Mouse (Mus musculus) hindbrain, embryonic 15.5 days (tissue): ENCODE data around the gene Lnx2. TPM values are rescaled to one million over a fixed set of nuclear protein-coding genes. Genes with fewer than 3 reads are reported as not detected.

ENCODE experiments used
- ATAC-seq: fragments of 200-750 bp; cut with Nextera tagmentation; 2 replicates; pipeline ENCODE4 v1.8.0; 2017; ENCODE audit warnings: low read depth, moderate number of reproducible peaks, moderate TSS enrichment; ENCODE audit not compliant: low FRiP score
- H3K27ac ChIP-seq: fragments of 300-500 bp; sonication (generic); replicated peaks from 2 replicates; pipeline ENCODE4 v1.5.1; 2015; ENCODE audit warnings: mild to moderate bottlenecking, inconsistent platforms
- H3K27me3 ChIP-seq: fragments of 300-500 bp; sonication (generic); 2 replicates; pipeline ENCODE4 v1.6.1; 2015; ENCODE audit warnings: control low read depth, inconsistent platforms
- H3K36me3 ChIP-seq: fragments of 300-500 bp; sonication (generic); 2 replicates; pipeline ENCODE4 v1.6.1; 2015; ENCODE audit warnings: control low read depth, inconsistent platforms
- H3K4me1 ChIP-seq: fragments of 300-500 bp; sonication (generic); replicated peaks from 2 replicates; pipeline ENCODE4 v1.6.1; 2015; ENCODE audit warnings: control low read depth, inconsistent platforms
- H3K4me2 ChIP-seq: fragments of 300-500 bp; sonication (generic); 2 replicates; pipeline ENCODE4 v1.6.1; 2015; ENCODE audit warnings: moderate library complexity, mild to moderate bottlenecking, inconsistent platforms
- H3K4me3 ChIP-seq: fragments of 300-500 bp; sonication (generic); 2 replicates; pipeline ENCODE4 v1.5.1; 2015; ENCODE audit warnings: mild to moderate bottlenecking, inconsistent platforms
- H3K9ac ChIP-seq: fragments of 300-500 bp; sonication (generic); 2 replicates; pipeline ENCODE4 v1.6.1; 2015; ENCODE audit warnings: inconsistent platforms
- H3K9me3 ChIP-seq: fragments of 300-500 bp; sonication (generic); 2 replicates; pipeline ENCODE4 v1.6.1; 2016; ENCODE audit warnings: control low read depth, inconsistent platforms
- WGBS: fragments of 180-500 bp; shearing (Covaris S2); methylation state at CpG from one replicate; pipeline ENCODE4 v1.1.7; 2015; 5-methylcytosine and 5-hydroxymethylcytosine counted together
- polyA plus RNA-seq: library from polyadenylated mRNA; unstranded; fragments of >200 nt; fragmentation: Nextera tagmentation; extraction: Ambion mirVana; gene quantifications from 2 replicates; pipeline ENCODE4 v1.2.1, GENCODE M21; 2015

Lnx2 gene
- polyA plus RNA-seq, 1 experiment from 2014 or later, result 6.5 TPM

DNA sequence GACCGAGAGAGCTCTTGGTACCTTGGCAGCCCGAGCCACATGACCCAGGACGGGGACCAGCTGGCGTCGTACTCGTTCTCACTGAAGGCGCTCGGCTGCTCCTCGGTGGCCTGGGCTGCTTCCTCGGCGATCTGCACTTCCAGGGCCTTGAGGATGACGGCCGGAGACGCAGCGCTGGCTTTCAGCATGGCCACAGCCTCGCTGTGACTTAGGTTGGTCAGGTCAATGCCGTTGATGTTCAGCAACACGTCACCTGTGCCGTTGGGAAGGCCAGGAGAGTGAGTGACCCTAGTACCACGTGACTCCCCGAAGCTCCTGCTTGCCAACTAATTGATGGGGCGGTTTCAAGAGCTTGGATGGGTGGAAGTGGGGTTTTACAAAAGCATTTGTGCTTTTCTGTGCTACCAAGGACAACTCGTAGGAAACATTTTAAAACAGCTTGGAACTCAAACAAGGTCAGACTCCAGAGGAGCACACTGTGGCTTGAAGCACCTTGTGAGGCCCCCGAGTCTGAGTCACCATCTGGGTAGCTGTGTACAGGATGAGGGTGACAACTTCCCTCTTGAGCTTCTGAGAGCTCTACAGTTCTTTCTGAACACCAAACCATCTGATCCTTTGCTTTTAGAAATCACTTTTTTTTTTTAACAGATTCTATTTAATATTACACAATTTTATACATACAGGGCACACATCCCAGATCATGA is 51.9 kb downstream of the Lnx2 start:
- ATAC-seq, result no peak
- H3K4me1 ChIP-seq, result no peaks in the 10 kb centered on the region

DNA sequence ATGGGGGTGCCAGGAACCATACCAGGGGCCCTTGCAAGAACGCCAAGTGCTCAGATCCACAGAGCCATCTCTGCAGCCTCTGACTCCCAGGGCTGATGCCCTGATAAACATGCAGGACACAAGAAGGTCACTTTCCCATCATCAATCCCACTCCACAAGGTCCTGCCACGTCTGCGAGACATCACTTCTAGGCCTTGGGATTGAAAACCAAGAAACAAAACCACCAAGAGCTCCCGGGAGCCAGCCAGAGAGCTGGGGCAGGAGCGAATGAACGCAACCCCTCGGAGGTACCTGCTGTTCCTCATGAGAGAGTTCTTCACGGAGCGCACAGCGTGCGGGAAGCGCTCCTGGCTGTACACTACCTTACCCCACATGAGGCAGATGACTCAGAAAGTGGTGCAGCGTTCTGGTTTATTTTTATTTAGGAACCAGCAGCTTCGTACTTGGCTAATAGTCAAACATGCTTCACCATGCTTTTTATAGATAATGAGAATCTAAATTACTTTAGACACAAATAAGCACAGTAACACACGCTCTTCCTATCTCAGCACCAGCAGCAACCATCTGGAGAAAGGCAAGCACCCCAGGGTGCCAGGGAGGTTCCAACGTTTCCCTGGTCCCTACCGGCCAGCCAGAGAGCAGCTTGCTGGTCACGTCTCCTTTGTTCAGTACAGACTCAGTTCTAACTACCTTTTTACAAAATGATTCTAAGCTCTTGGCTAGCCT is 53.0 kb downstream of the Lnx2 start:
- Histone ChIP-seq H3K9me3 (no peaks in the 10 kb centered on the region), H3K9ac (no peak overlapping the region), H3K27me3 (no peaks in the 10 kb centered on the region), H3K36me3 (no peaks in the 10 kb centered on the region), H3K27ac (no peak overlapping the region), H3K4me1 (no peaks in the 10 kb centered on the region), H3K4me3 (no peak overlapping the region), H3K4me2 (no peak overlapping the region)
- WGBS, result 72% methylated on average over 18 of the region's 18 CpGs
- no peak for ATAC-seq

More for the DNA sequence above, 51.9 kb downstream of the Lnx2 start:
- no peak overlapping the region for H3K9ac ChIP-seq
- WGBS, result 81% methylated on average over 24 of the region's 24 CpGs
- no peaks in the 10 kb centered on the region for H3K36me3 ChIP-seq
- no peak overlapping the region for H3K27ac ChIP-seq
- H3K9me3 ChIP-seq, result no peaks in the 10 kb centered on the region
- H3K27me3 ChIP-seq, result no peaks in the 10 kb centered on the region
- no peak overlapping the region for H3K4me3 ChIP-seq
- H3K4me2 ChIP-seq, result no peak overlapping the region

DNA sequence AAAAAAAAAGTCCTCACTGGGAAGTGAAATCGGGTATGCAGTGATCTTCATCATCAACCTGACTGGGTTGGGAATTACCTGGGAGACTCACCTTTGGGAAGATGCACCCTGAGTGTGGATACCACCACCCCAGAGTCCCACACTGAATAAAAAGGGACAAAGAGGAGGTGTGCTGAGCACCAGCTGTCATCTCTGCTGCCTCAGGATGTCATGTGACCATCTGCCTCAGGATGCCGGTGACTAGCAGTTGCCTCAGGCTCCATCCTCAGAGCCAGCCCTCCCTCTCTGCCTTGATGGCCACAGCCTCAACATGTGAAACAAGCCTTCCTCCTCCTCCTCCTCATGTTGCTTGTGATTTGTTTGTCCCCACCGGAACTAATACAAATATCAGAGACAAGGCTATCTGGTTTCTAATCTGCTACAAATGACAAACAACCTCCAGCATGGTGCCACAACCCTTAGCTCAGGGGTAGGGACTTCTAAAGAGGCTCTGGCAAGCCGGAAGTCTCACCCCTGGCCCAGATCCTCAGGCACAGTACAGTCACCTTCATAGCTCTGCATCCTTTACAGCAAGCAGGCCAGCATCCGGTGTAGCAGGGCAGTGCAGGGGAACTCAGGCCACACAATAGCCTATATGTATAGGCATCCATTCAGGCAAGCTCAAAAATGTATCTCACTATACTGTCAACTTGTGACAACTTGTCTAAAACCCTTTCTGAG is 54.7 kb downstream of the Lnx2 start:
- Histone ChIP-seq H3K4me2 (no peak overlapping the region), H3K4me3 (no peak overlapping the region), H3K27ac (no peak overlapping the region), H3K9ac (no peak overlapping the region), H3K27me3 (no peaks in the 10 kb centered on the region), H3K36me3 (no peaks in the 10 kb centered on the region), H3K4me1 (no peaks in the 10 kb centered on the region), H3K9me3 (no peaks in the 10 kb centered on the region)
- ATAC-seq, result 0 out of 2 replicates have a peak, but pooled peaks have one; percentile 54
- 72% methylated on average over 5 of the region's 5 CpGs for WGBS

DNA sequence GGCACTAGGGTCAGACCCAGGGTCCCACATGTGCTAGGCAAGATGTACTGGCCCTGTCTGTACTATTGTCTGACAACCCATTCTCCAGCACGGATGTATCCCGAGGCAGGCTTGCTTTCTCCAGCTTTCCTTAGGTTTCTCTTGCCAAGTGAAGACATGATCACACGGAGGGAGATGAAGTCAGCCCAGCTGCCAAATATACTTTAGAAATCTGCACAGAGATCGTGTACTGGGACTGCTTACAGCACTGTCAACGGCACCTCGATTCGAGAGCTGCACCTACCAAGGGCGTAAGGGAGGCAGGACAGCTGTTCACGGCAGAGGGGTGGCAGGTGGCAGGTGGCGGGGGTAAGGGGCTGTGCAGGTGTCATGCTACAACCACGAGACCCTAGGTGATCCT is 55.8 kb downstream of the Lnx2 start:
- Histone ChIP-seq H3K27ac (no peak overlapping the region), H3K4me3 (no peak overlapping the region), H3K4me2 (no peak overlapping the region), H3K27me3 (no peaks in the 10 kb centered on the region), H3K36me3 (no peaks in the 10 kb centered on the region), H3K4me1 (no peaks in the 10 kb centered on the region), H3K9ac (no peak overlapping the region), H3K9me3 (no peaks in the 10 kb centered on the region)
- no peak for ATAC-seq
- WGBS, result 86% methylated on average over 11 of the region's 11 CpGs

DNA sequence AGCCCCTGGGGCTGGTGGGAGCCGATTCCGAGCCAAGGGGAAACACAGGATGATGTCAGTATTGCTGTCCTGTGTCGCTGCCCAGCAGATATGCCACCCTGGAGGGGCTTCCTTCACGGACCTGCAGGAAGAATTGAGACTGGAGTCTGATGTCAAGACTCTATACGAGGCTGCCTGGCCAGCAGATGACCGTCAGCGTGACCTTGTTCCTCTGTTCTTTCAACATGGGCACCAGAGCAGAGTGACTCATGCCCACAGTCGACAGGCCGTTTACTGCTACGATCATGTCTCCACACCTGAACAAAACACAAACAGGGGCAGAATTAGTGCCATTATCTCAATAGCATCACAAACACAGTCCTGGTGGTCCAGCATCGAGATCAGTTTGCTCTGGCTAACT is 57.6 kb downstream of the Lnx2 start:
- Histone ChIP-seq H3K27ac (no peak overlapping the region), H3K27me3 (no peaks in the 10 kb centered on the region), H3K4me3 (no peak overlapping the region), H3K36me3 (no peaks in the 10 kb centered on the region), H3K4me2 (no peak overlapping the region), H3K4me1 (0 out of 2 replicates have a peak, but pooled peaks cover 3% of the 10 kb centered on the region), H3K9me3 (no peaks in the 10 kb centered on the region), H3K9ac (no peak overlapping the region)
- no peak for ATAC-seq
- WGBS, result 87% methylated on average over 11 of the region's 11 CpGs

DNA sequence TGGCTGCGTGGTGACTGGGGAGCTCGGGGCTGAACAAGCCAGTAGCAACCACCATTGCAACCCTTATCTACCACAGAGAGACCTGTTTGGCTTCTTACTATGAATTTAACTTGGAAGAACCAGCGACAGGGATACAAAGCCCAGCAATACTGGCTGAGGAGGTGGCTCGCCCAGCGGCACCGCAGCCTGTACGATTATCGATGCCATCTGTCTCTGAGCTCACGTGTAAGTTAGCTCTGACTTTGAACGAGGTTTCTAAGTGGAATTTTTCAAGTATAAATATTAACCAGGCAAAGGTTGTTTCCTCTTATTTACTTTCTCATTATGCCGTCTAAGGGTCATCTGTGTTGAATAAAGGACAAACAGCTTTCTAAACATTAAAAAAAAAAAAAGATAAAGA is 58.9 kb downstream of the Lnx2 start:
- Histone ChIP-seq H3K36me3 (no peaks in the 10 kb centered on the region), H3K4me3 (no peak overlapping the region), H3K9me3 (no peaks in the 10 kb centered on the region), H3K9ac (no peak overlapping the region), H3K27me3 (no peaks in the 10 kb centered on the region), H3K4me2 (no peak overlapping the region), H3K4me1 (0 out of 2 replicates have a peak, but pooled peaks cover 3% of the 10 kb centered on the region), H3K27ac (no peak overlapping the region)
- 87% methylated on average over 11 of the region's 11 CpGs for WGBS
- ATAC-seq, result no peak

DNA sequence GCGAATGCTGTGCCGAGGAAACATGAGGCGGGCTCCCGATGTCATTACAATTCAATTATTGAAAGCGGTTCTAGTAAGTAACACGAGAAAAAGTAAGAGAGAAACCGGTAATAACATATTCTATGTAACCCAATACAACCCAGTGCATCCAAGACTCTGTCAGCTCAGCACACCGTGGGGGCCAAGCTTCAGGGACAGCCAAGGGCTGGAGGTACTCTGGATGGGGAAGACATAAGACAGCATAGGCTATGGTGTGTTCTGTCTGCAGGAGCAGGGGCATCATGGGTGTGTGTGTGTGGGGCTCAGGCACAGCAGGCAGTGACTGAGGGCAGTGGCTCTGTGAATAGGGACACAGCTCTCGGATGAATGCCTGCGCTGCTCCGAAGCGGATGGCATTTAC is 59.8 kb downstream of the Lnx2 start:
- H3K4me2 ChIP-seq, result no peak overlapping the region
- H3K27ac ChIP-seq, result no peak overlapping the region
- H3K9ac ChIP-seq, result no peak overlapping the region
- no peaks in the 10 kb centered on the region for H3K27me3 ChIP-seq
- no peak for ATAC-seq
- 0 out of 2 replicates have a peak, but pooled peaks cover 3% of the 10 kb centered on the region for H3K4me1 ChIP-seq
- H3K9me3 ChIP-seq, result no peaks in the 10 kb centered on the region
- no peaks in the 10 kb centered on the region for H3K36me3 ChIP-seq
- no peak overlapping the region for H3K4me3 ChIP-seq
- WGBS, result 79% methylated on average over 12 of the region's 12 CpGs

DNA sequence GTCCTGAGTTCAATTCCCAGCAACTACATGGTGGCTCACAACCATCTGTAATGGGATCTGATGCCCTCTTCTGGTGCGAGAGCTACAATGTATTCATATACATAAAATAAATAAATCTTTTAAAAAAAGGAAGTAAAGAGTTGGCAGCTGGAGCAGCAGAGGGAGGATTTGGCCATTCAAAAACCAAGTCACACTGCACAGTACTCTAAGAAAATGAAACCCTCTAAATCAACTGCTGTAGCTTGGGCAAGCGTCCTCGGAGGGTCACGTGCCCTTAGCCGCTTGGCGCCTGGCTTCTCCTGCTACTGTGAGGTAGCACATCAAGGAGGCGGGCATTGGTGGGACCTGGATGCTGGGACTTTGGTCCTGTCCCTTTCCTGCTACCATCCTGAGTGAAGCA is 61.2 kb downstream of the Lnx2 start:
- no peak overlapping the region for H3K4me2 ChIP-seq
- H3K36me3 ChIP-seq, result no peaks in the 10 kb centered on the region
- H3K27me3 ChIP-seq, result no peaks in the 10 kb centered on the region
- H3K27ac ChIP-seq, result no peak overlapping the region
- no peak overlapping the region for H3K9ac ChIP-seq
- ATAC-seq, result no peak
- 0 out of 2 replicates have a peak, but pooled peaks cover 3% of the 10 kb centered on the region for H3K4me1 ChIP-seq
- no peaks in the 10 kb centered on the region for H3K9me3 ChIP-seq
- 91% methylated on average over 7 of the region's 7 CpGs for WGBS
- H3K4me3 ChIP-seq, result no peak overlapping the region

DNA sequence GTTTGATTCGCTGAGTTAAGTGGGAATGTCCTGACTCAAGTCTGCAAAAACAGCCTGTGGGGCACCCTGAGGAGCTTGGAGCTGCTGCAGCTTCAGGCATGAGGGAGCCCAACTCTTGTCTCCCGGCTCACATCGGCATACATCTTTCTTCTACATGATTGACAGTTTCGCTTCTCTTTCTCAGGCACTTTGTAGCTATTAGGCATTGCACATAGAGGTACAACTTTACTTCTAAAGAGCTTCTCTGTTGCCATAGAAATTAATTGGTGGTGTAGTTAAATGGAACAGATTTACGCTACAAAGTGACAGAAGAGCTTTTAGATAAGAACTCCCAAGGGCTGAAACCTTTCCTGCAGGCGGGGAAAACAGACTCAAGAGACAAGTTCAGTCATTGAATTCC is 62.5 kb downstream of the Lnx2 start:
- no peak for ATAC-seq
- no peak overlapping the region for H3K9ac ChIP-seq
- 45% methylated on average over 6 of the region's 6 CpGs for WGBS
- H3K36me3 ChIP-seq, result no peaks in the 10 kb centered on the region
- H3K27me3 ChIP-seq, result no peaks in the 10 kb centered on the region
- no peaks in the 10 kb centered on the region for H3K9me3 ChIP-seq
- H3K4me1 ChIP-seq, result 0 out of 2 replicates have a peak, but pooled peaks cover 3% of the 10 kb centered on the region
- H3K4me3 ChIP-seq, result no peak overlapping the region
- H3K4me2 ChIP-seq, result no peak overlapping the region
- H3K27ac ChIP-seq, result no peak overlapping the region

DNA sequence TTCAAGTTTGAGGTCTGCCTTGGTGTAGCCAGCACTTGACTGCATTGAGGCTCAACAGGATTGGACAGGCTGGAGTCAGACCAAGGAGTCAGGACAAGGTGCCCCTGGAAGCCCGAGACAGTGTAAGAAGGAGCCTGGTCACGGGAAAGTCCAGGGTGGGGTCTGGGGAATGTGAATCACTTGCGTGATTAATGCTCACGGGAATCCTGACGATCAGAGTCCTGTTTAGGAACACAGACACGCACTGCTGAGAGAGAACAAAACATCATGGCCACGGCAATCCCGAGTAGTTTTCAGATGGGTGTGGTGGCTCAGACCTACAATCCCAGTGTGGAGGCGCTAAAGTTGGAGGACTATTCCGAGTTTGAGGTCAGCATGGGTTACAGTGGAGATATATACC is 65.1 kb downstream of the Lnx2 start:
- no peak overlapping the region for H3K4me3 ChIP-seq
- no peaks in the 10 kb centered on the region for H3K9me3 ChIP-seq
- H3K4me1 ChIP-seq, result 0 out of 2 replicates have a peak, but pooled peaks cover 3% of the 10 kb centered on the region
- no peak for ATAC-seq
- H3K27ac ChIP-seq, result no peak overlapping the region
- H3K4me2 ChIP-seq, result no peak overlapping the region
- H3K27me3 ChIP-seq, result no peaks in the 10 kb centered on the region
- H3K9ac ChIP-seq, result no peak overlapping the region
- WGBS, result 79% methylated on average over 10 of the region's 10 CpGs
- no peaks in the 10 kb centered on the region for H3K36me3 ChIP-seq

DNA sequence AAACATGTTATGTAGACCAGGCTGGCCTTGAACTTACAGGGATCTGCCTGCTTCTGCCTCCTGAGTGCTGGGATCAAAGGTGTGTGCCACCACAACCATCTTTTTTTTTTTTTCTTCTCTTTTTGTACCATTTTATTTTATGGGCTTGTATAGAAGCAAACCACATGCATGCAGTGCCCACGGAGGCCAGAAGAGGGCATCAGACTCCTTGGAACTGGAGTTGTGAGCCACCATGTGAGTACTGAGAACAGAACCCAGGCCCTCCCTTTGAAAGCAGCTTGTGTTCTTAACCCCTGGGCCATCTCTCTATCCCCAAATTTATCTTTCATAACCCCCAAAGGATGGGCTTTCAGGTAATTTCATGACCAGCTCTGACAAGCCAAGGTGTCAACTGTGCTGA is 73.1 kb downstream of the Lnx2 start:
- H3K27me3 ChIP-seq, result no peaks in the 10 kb centered on the region
- no peaks in the 10 kb centered on the region for H3K9me3 ChIP-seq
- no peaks in the 10 kb centered on the region for H3K4me1 ChIP-seq
- H3K27ac ChIP-seq, result no peak overlapping the region
- ATAC-seq, result no peak
- no peak overlapping the region for H3K9ac ChIP-seq
- no peak overlapping the region for H3K4me3 ChIP-seq
- no peaks in the 10 kb centered on the region for H3K36me3 ChIP-seq
- H3K4me2 ChIP-seq, result no peak overlapping the region
- WGBS, result 52% methylated on average over 1 of the region's 1 CpGs

DNA sequence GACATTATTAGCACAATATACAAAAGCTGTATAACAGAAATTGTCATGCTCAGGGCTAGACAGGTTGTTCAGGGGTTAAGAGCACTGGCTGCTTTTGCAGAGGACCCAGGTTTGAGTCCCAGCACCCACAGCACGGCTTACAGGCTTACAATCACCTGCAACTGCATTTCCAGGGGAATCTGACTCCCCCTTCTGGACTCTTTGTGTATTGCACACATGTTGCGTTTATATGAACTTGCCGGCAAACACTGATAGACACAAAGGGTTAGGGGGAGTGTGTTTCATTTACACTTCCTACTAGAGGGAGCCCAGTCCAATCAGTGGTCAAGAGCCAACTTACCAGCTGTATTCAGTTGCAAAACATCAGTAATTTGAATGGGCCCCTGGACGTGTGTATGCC is 75.1 kb downstream of the Lnx2 start:
- WGBS, result 90% methylated on average over 4 of the region's 4 CpGs
- no peaks in the 10 kb centered on the region for H3K27me3 ChIP-seq
- no peak for ATAC-seq
- H3K4me1 ChIP-seq, result no peaks in the 10 kb centered on the region
- no peaks in the 10 kb centered on the region for H3K9me3 ChIP-seq
- no peak overlapping the region for H3K4me2 ChIP-seq
- H3K27ac ChIP-seq, result no peak overlapping the region
- no peak overlapping the region for H3K9ac ChIP-seq
- no peak overlapping the region for H3K4me3 ChIP-seq
- no peaks in the 10 kb centered on the region for H3K36me3 ChIP-seq
